Mouse (Mus musculus): Measurements from ENCODE around the gene Sema3b.
A peak's percentile ranks its signal among the peaks of the same experiment; 100 is the strongest.

The Sema3b gene

GRCm38 (mm10) chr9:107612945-107613569, 4.0 kb upstream of the Sema3b start:
- DNase-seq (ENCODE audit: low read depth, low spot score): no peak

GRCm38 (mm10) chr9:107612191-107612944, 3.3 kb upstream of the Sema3b start:
- DNase-seq (ENCODE audit: low read depth, low spot score): peak; percentile 90

GRCm38 (mm10) chr9:107611456-107612190, 2.6 kb upstream of the Sema3b start:
- no peak for DNase-seq (ENCODE audit: low read depth, low spot score)

GRCm38 (mm10) chr9:107609433-107609830, 403 bp upstream of the Sema3b start:
- no peak for DNase-seq (ENCODE audit: low read depth, low spot score)

GRCm38 (mm10) chr9:107607653-107608245, 1.3 kb downstream of the Sema3b start:
- DNase-seq (ENCODE audit: low read depth, low spot score): no peak

GRCm38 (mm10) chr9:107607036-107607435, 2.0 kb downstream of the Sema3b start:
- no peak for DNase-seq (ENCODE audit: low read depth, low spot score)

- DNase-seq (ENCODE audit: low read depth, low spot score): no peak
These were observed 2.4 kb downstream of the Sema3b start for GRCm38 (mm10) chr9:107606591-107606990.

- DNase-seq (ENCODE audit: low read depth, low spot score): no peak
These were observed 3.9 kb downstream of the Sema3b start for GRCm38 (mm10) chr9:107605041-107605661.

GRCm38 (mm10) chr9:107603251-107603650, 5.8 kb downstream of the Sema3b start:
- no peak for DNase-seq (ENCODE audit: low read depth, low spot score)

GRCm38 (mm10) chr9:107602068-107602648, 6.9 kb downstream of the Sema3b start:
- DNase-seq (ENCODE audit: low read depth, low spot score): peak; percentile 81

GRCm38 (mm10) chr9:107601275-107601674, 7.8 kb downstream of the Sema3b start:
- DNase-seq (ENCODE audit: low read depth, low spot score): no peak

GRCm38 (mm10) chr9:107600745-107601144, 8.3 kb downstream of the Sema3b start:
- DNase-seq (ENCODE audit: low read depth, low spot score): no peak

GRCm38 (mm10) chr9:107599842-107600241, 9.2 kb downstream of the Sema3b start:
- no peak for DNase-seq (ENCODE audit: low read depth, low spot score)

- no peak for DNase-seq (ENCODE audit: low read depth, low spot score)
These were observed 9.6 kb downstream of the Sema3b start for GRCm38 (mm10) chr9:107599433-107599832.

GRCm38 (mm10) chr9:107598385-107598784, 10.6 kb downstream of the Sema3b start:
- DNase-seq (ENCODE audit: low read depth, low spot score): no peak

GRCm38 (mm10) chr9:107596619-107597569, 12.1 kb downstream of the Sema3b start:
- DNase-seq (ENCODE audit: low read depth, low spot score): no peak

GRCm38 (mm10) chr9:107594281-107595062, 14.6 kb downstream of the Sema3b start:
- DNase-seq (ENCODE audit: low read depth, low spot score): no peak

GRCm38 (mm10) chr9:107593101-107593976, 15.7 kb downstream of the Sema3b start:
- no peak for DNase-seq (ENCODE audit: low read depth, low spot score)

GRCm38 (mm10) chr9:107590773-107591060, 18.3 kb downstream of the Sema3b start:
- DNase-seq (ENCODE audit: low read depth, low spot score): no peak

Measured in c-Kit-negative CD71-positive TER-119-positive erythroid progenitor cells, embryonic 14.5 days (primary cell).